Mouse (Mus musculus) ES-CJ7 (cell line): ENCODE measurements around the gene Clec1a.

Source experiments
- DNase-seq: peaks from one replicate; pipeline ENCODE4 v3.0.0; 2011; ENCODE audit warnings: low read depth, low spot score

Clec1a gene

DNA sequence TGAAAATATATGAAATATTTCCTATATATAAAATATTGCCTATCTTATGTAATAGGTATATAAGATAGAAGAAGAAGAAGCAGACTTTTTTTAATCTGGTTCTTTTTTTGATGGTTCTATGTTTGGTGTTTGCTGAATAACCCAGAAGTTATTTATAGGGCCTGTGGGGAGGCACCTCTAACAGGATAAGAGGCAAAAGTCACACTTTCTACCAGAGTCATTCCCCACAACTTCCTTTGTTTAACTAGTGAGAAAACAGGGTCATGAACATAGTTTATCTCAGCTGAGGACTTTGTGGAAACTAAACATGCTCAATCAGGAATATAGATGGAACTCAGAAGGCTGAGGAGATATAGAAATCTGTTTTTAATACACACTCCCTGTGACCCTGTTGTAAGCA lies 45.8 kb downstream of the Clec1a start:
- no peak for DNase-seq

DNA sequence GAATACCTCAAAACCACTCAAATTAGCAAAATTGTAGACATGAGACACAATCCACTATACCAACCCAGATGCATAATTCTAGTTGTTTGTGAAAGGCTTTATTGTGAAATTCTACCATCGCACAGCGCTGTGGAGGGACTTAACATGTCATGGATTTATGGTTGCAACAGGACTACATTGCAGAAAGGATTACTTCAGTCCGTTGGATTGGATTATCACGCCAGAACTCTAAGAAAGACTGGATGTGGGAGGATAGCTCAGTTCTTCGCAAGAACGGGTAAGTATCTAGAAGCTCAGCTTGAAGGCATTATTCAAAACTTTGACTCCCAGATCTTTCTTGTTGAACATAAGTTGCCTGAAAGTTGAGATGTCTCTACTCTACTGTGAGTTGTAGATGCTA lies 48.4 kb downstream of the Clec1a start:
- no peak for DNase-seq

DNA sequence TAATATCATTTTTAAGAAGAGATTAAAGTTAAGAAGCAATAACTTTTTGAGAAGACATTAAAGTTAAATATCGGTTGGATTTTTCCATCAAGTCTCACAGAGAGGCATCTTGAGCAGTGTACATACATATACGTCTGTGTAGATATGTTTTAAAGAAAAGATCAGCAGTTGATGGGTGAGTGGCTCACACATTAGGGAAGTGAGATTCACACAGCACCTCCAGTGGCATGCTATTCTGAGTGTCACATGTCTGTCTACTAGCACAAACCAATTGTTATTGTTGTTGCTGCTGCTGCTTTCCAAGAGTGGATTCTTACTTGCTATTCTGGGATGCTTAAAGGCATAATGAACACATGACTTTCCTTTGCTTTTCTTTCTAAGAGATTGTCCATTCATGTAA lies 49.4 kb downstream of the Clec1a start:
- DNase-seq = no peak

DNA sequence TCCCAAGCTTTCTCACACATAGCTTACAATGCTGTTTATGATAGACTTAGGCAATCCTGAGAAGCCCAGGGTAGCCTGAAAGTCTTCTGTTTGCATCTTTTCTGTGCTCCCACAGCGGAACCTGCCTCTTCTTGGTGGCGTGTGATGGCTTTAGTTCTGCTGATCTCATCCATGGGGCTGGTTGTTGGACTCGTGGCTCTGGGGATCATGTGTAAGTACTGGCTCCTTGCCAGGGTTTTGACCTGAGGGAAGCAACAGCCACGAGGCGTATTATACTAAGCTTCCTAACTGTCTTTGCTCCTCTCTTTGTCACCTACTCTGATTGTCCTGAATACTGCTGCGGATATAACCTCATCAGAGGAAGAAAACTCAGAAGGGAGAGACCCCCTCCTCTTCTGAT lies 51.9 kb downstream of the Clec1a start:
- DNase-seq = no peak

DNA sequence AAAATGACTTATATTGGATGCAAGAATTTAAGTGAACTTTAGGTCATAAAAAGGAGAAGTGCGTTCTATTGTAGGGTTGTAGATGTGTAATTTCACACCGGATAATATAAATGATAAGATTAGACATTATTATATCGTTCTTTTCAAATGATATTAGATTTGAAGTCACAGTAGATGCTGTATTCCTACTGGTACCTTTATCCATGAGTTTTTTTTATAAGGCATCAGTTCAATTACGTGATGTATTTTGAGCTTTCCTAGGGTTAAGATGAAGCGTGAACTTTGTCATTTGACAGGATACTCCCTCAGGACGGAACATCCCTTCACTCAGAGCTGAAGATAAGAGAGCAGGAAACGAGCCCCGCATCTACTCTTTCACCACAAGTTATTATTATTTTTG lies 54.8 kb downstream of the Clec1a start, which contains the start of gene Clec1b:
Gene Clec1b (plus strand): TSS at position 301 of the 400 bp plus-strand sequence.
- DNase-seq = no peak

DNA sequence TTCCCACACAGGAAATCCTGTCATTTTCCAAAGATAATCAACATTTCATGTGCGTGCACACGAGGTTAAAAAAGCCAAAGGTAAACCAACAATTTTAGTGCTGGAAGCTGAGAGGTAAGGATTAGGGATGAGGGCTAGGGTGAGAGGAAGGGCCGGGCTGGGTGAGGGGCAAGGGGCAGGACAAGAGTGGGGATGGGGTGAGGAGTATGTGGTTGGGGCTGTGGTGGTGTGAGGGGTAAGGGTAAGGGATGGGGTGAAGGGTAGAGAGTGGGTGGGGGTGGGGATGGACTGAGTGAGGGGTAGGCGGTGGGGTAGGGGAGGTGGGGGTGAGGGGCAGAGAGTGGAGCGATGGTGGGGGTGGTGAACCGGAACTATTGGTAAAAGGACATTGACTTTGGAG lies 58.1 kb downstream of the Clec1a start:
- DNase-seq = no peak

DNA sequence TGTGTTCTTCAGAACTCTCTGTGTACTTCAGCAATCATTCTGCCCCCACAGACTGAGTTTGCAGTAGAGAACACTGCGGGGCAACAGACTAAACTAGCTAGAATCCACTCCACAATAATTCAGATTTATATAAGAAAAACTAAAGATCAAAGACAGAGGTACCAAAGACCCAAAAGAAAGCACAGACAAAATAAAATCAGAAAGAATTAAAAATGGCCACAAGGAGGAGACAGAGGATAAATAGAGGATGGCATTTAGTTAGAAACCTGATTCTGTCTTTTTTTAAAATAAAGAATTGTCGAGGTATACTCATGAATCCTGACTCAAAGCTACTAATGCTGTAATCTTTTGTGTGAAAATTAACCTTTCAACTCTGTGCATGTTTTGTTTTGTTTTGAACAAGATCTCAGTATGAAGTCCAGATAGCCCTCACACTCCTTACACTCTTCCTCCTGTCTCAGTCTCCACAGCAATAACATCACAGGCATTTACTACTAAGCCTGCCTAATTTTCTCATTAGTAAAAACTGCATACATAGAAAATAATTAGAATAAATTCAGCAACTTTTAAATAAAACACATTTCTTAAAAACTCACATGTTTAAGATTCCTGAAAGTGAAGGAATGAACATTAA lies 58.6 kb downstream of the Clec1a start:
- no peak for DNase-seq

DNA sequence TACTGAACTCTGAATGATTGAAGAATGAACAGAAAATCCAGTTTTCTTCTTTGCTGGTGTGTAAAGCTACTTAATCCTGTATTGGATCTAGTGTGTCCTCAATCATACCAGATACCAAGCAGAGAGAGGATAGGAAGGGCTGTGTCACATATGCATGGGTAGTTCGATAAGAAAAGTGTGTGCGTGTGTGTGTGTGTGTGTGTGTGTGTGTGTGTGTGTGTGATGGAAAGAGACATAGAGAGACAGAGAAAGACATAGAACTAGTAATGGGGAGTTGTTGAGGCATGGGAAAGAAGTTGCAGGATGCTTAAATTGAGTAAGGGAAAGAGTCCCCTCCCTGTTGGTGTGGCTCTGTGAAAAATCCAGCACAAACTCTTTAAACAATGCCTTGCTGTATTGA lies 66.0 kb downstream of the Clec1a start, which contains the start of gene Clec12b:
Gene Clec12b (minus strand): TSS at position 101 of the 400 bp plus-strand sequence.
- no peak for DNase-seq

DNA sequence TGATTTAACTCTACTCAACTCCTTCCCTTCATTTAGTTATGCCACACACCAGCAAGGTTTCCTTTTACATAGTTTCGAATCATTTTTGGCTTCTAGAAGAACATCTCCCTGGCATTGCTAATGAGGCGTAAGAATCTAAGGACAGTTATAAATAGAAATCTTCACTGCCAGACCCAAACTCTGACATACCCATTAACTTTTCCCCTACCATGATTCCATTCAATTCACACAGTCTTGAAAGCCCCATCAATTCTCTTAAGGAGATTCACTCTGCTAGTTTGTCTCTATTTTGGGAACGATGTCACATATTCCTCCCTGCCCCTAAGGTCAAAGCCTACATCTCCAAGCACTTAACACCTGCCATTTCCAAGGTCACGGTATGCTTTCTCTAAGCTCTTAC lies 66.8 kb downstream of the Clec1a start:
- DNase-seq = peak; percentile 22

DNA sequence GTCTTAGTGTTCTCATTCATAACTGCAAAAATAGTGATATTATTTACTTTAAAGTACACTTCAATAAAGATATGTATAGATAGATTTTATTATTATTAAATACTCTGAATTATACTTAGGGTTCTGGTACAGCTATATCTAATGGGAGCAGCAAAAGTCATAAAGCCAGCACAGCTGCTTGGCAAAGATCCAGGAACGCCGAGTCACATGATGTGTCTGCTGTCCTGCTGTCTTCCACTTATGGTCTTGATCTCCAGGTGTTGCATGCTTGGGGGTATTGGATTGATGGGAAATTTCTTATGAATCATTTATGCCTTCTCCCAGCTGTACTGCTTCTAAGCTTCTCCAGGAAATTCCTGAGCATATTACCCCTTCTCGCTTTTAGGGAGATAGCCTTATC lies 68.3 kb downstream of the Clec1a start:
- DNase-seq = no peak

DNA sequence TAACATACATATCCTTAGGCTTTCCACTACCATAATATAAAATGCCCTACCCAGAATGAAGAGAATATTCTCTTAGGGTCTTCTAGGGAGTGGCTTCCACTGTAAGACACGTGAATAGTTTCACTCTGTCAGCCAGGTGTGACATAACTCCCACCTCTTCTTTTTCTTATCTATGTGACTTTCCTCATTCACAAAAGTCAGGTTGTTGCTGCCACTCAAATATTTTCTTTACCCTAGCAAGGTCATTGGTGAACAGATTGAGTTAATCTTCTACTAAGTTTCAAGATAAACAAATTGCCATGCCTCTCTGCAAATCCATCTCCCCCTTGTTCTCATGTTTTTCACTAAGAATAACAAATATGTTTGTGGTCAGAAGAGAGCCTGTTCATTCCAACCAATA lies 70.1 kb downstream of the Clec1a start:
- no peak for DNase-seq

DNA sequence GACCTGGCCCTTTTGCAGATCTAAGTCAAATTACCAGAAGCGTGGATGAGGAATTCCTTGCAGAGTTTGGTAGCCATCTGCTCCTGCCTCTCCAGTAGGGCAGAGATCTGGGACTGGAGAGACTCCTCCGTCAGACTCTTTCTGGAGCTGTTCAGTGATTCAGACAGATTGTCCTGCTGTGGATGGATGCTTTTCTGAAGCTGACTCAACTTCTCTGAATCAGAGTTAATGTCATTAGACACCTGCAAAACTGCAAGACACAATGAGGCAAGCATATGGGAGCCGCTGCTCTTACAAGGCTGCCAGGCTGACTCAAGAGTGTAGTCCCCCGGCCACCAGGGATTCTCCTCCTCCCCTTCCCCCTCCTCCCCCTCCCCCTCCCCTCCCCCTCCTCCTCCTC lies 71.3 kb downstream of the Clec1a start:
- DNase-seq = no peak

DNA sequence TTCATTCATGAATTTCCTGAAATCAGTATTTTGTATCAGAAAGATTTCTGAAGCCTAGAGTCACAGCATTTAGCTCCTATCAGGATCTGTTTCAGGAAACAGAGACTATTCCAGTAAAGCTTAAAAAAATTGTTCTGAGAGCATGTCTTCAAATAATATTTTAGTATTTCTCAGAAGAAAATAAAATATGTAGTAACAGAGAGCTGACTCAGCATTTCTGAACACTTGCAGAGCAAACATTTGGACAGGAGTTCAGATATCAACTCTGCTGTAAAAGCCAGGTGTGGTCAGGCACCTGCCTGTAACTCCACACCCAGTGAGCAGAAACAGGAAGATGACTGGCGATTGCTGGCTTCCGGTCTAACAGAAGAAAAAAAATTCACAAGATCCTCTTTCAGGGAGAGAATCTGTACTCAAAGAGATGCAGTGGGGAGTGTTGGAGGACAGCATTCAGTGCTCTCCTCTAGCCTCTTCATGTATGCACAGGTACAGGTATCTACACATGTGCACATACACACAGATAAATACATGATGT lies 76.8 kb downstream of the Clec1a start:
- DNase-seq = no peak
